Mouse (Mus musculus): ENCODE measurements at regions not wholly inside any gene's neighbourhood (a gene's known extent, or its start where the extent isn't known, plus 50 kb on each side); places are given as distances from the start of the nearest gene placed in this dataset.
A peak's percentile ranks its signal among the peaks of the same experiment; 100 is the strongest.

DNA sequence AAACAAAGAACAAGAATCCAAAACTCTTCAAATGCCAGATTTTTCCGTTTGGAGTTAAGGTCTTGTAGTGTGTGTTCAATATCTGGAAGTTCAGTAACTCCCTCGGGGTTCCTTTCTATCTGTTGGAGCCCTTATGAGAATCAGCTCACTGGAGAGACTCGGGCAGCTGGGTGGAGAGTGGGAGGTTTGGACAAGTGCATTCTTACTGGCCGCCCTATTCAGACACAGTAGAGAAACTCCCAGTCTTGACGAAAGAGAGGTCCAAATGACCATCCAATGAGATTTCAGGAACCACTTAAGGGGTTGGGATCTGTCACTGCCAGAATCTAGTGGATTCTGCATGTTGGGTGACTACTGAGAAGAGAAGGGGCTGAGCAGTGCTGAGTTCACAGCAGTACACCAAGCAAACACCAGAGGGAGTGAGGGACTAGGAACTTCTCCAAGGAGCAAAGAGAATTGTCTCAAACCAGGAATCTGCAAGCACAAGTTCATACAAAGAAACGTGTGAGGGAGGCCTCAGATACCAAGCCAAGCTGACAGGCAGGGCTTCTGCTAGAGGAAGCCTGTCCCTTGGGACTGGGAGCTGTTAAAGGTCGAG, 310.0 kb upstream of the Magi2 start:
- DNase-seq (ENCODE audit: inconsistent ontology term) = peak; percentile 24

DNA sequence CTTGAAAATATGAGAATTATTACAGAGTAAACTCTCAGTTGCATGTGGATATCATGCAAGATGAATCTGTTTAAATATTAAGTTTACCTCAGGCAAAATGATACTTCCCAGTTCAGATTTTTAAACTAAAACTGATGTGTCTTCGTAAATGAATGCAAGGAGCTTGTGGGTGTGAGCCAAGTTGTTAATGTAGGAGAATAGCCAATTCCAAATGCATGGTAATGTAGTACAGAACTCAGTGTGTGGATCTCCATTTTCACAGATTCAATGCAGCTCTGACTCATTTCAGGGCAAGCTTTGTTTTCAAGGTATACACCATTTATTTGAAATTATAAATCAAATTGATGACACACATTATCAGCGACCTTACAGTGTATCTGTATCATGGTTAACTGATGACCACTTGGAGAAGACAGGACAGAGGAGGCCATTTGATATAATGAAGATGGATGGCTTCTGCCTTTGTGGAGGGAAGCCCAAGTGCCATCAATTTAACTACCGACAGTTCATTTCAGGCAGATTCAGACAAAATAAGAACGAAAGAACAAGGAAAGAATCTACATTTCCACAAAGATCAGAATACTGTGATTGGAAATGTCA, 272.9 kb upstream of the Magi2 start:
- DNase-seq (ENCODE audit: inconsistent ontology term) = no peak

Measured in Muller cell, postnatal 12 days (primary cell).